Mouse (Mus musculus) heart, embryonic 13.5 days (tissue): ENCODE measurements around the gene Gne. TPM values are rescaled to one million over a fixed set of nuclear protein-coding genes. Genes with fewer than 3 reads are reported as not detected.
A peak's percentile ranks its signal among the peaks of the same experiment; 100 is the strongest.

Experiments used
- ATAC-seq: fragments of 200-750 bp; cut with Nextera tagmentation; 2 replicates; pipeline ENCODE4 v1.8.0; 2017; ENCODE audit warnings: moderate TSS enrichment; ENCODE audit not compliant: insufficient number of reproducible peaks, low FRiP score, low TSS enrichment; ENCODE audit errors: extremely low read depth
- H3K27ac ChIP-seq: fragments of 300-500 bp; sonication (generic); replicated peaks from 2 replicates; pipeline ENCODE4 v1.5.1; 2015; ENCODE audit warnings: moderate library complexity, mild to moderate bottlenecking, inconsistent platforms
- H3K27me3 ChIP-seq: fragments of 300-500 bp; sonication (generic); replicated peaks from 2 replicates; pipeline ENCODE4 v1.6.1; 2015; ENCODE audit warnings: mild to moderate bottlenecking, inconsistent platforms
- H3K36me3 ChIP-seq: fragments of 300-500 bp; sonication (generic); 2 replicates; pipeline ENCODE4 v1.6.1; 2015; ENCODE audit warnings: mild to moderate bottlenecking, inconsistent platforms
- H3K4me1 ChIP-seq: fragments of 300-500 bp; sonication (generic); 2 replicates; pipeline ENCODE4 v1.6.1; 2015; ENCODE audit warnings: inconsistent platforms
- H3K4me2 ChIP-seq: fragments of 300-500 bp; sonication (generic); 2 replicates; pipeline ENCODE4 v1.6.1; 2015; ENCODE audit warnings: inconsistent platforms, mild to moderate bottlenecking, moderate library complexity
- H3K4me3 ChIP-seq: fragments of 300-500 bp; sonication (generic); 2 replicates; pipeline ENCODE4 v1.5.1; 2015; ENCODE audit warnings: moderate library complexity, mild to moderate bottlenecking, inconsistent platforms
- H3K9ac ChIP-seq: fragments of 300-500 bp; sonication (generic); 2 replicates; pipeline ENCODE4 v1.6.1; 2015; ENCODE audit warnings: inconsistent platforms, mild to moderate bottlenecking, moderate library complexity
- H3K9me3 ChIP-seq: fragments of 300-500 bp; sonication (generic); 2 replicates; pipeline ENCODE4 v1.6.1; 2016; ENCODE audit warnings: inconsistent platforms
- WGBS: fragments of 180-500 bp; shearing (Covaris S2); methylation state at CpG from one replicate; pipeline ENCODE4 v1.1.7; 2015; ENCODE audit warnings: mixed read lengths; 5-methylcytosine and 5-hydroxymethylcytosine counted together
- polyA plus RNA-seq: library from polyadenylated mRNA; unstranded; fragments of >200 nt; fragmentation: Nextera tagmentation; extraction: Ambion mirVana; gene quantifications from 2 replicates; pipeline ENCODE4 v1.2.1, GENCODE M21; 2015

Gne gene
- polyA plus RNA-seq, 1 experiment from 2014 or later, result 32.6 TPM

- 77% methylated on average over 5 of the region's 5 CpGs for WGBS
- ATAC-seq, result no peak
- Histone ChIP-seq H3K27ac (no peak within 1 kb of the TSS), H3K36me3 (no peaks in the 10 kb centered on the region), H3K4me3 (no peak within 1 kb of the TSS), H3K4me1 (no peaks in the 10 kb centered on the region), H3K4me2 (peak within 1 kb of the TSS; percentile 28; the same call in 1 of the 2 replicates), H3K27me3 (no peaks in the 10 kb centered on the region), H3K9me3 (no peaks in the 10 kb centered on the region), H3K9ac (no peak within 1 kb of the TSS)
Observed at GRCm38 (mm10) chr4:44004126-44004525, 79.9 kb downstream of the Gne start, which contains the start of gene Clta. Gene Clta, plus strand, starts transcription at chr4:44004452.

GRCm38 (mm10) chr4:44003622-44004021 lies 80.4 kb downstream of the Gne start:
- Histone ChIP-seq H3K9ac (no peak overlapping the region), H3K27ac (no peak overlapping the region)

GRCm38 (mm10) chr4:43994342-43994741 lies 89.6 kb downstream of the Gne start:
- Histone ChIP-seq H3K4me3 (no peak overlapping the region), H3K27me3 (no peaks in the 10 kb centered on the region), H3K27ac (no peak overlapping the region), H3K9me3 (0 out of 2 replicates have a peak, but pooled peaks cover 5% of the 10 kb centered on the region), H3K9ac (no peak overlapping the region), H3K4me2 (no peak overlapping the region), H3K4me1 (no peaks in the 10 kb centered on the region), H3K36me3 (no peaks in the 10 kb centered on the region)
- ATAC-seq, result no peak
- 71% methylated on average over 2 of the region's 2 CpGs for WGBS

More at GRCm38 (mm10) chr4:44003622-44004021, 80.4 kb downstream of the Gne start:
- H3K4me1 ChIP-seq, result no peaks in the 10 kb centered on the region
- 74% methylated on average over 6 of the region's 6 CpGs for WGBS
- H3K4me3 ChIP-seq, result no peak overlapping the region
- H3K36me3 ChIP-seq, result no peaks in the 10 kb centered on the region
- 0 out of 2 replicates have a peak, but pooled peaks cover 5% of the 10 kb centered on the region for H3K9me3 ChIP-seq
- 0 out of 2 replicates have a peak overlapping the region, but pooled peaks have one; percentile 28 for H3K4me2 ChIP-seq
- ATAC-seq, result no peak
- H3K27me3 ChIP-seq, result no peaks in the 10 kb centered on the region

- no peaks in the 10 kb centered on the region for H3K4me1 ChIP-seq
- H3K4me3 ChIP-seq, result no peak overlapping the region
- no peaks in the 10 kb centered on the region for H3K36me3 ChIP-seq
- no peaks in the 10 kb centered on the region for H3K9me3 ChIP-seq
- H3K9ac ChIP-seq, result no peak overlapping the region
- no peak overlapping the region for H3K27ac ChIP-seq
- no peak overlapping the region for H3K4me2 ChIP-seq
- WGBS, result 86% methylated on average over 11 of the region's 11 CpGs
- no peaks in the 10 kb centered on the region for H3K27me3 ChIP-seq
- no peak for ATAC-seq
Observed at GRCm38 (mm10) chr4:43993072-43993471, 90.9 kb downstream of the Gne start.

GRCm38 (mm10) chr4:43988976-43989375 lies 95.0 kb downstream of the Gne start:
- Histone ChIP-seq H3K4me2 (no peak overlapping the region), H3K27ac (no peak overlapping the region), H3K27me3 (no peaks in the 10 kb centered on the region), H3K9me3 (no peaks in the 10 kb centered on the region), H3K9ac (no peak overlapping the region), H3K4me3 (no peak overlapping the region), H3K4me1 (no peaks in the 10 kb centered on the region), H3K36me3 (no peaks in the 10 kb centered on the region)
- 79% methylated on average over 3 of the region's 3 CpGs for WGBS
- ATAC-seq, result no peak

- Histone ChIP-seq H3K27ac (no peak overlapping the region), H3K9ac (no peak overlapping the region), H3K36me3 (no peaks in the 10 kb centered on the region), H3K9me3 (no peaks in the 10 kb centered on the region), H3K4me1 (peaks cover 9% of the 10 kb centered on the region), H3K27me3 (peaks cover 7% of the 10 kb centered on the region; the same call in 1 of the 2 replicates), H3K4me3 (no peak overlapping the region), H3K4me2 (no peak overlapping the region)
- ATAC-seq, result no peak
- WGBS, result 85% methylated on average over 19 of the region's 19 CpGs
Observed at GRCm38 (mm10) chr4:43984326-43984725, 99.7 kb downstream of the Gne start.

Other genes starting within 250 kb of the Gne start
- gene Olfr157, start 244.0 kb downstream of the Gne start, polyA plus RNA-seq, result not detected in 2 replicates
- not detected in 2 replicates for gene Olfr155, start 232.6 kb downstream of the Gne start, polyA plus RNA-seq
- gene Reck, start 208.6 kb downstream of the Gne start, polyA plus RNA-seq, result 9.7 and 13.4 TPM in 2 replicates
- 63.2 and 72.4 TPM in 2 replicates for gene Glipr2, start 126.8 kb downstream of the Gne start, polyA plus RNA-seq
- not detected in 2 replicates for gene Ccin, start 100.7 kb downstream of the Gne start, polyA plus RNA-seq
- gene Clta, start 79.7 kb downstream of the Gne start, polyA plus RNA-seq, result 140 and 150 TPM in 2 replicates
- gene Rnf38, start 149.6 kb upstream of the Gne start, polyA plus RNA-seq, result 15.5 and 15.6 TPM in 2 replicates
- 26.8 and 28.4 TPM in 2 replicates for gene Melk, start 216.7 kb upstream of the Gne start, polyA plus RNA-seq